Mouse (Mus musculus) C2C12 (cell line): ENCODE measurements around the gene S100a4.

Experiments
- CEBPB ChIP-seq: IDR thresholded peaks from one replicate; pipeline ENCODE4 v1.6.1; 2011; ENCODE audit warnings: low read depth, mild to moderate bottlenecking, control low read depth, moderate library complexity
- CTCF ChIP-seq: IDR thresholded peaks from one replicate; pipeline ENCODE4 v1.5.1; 2011; ENCODE audit not compliant: control insufficient read depth, insufficient read depth, insufficient read length
- FOSL1 ChIP-seq: IDR thresholded peaks from one replicate; pipeline ENCODE4 v1.8.0; 2011; ENCODE audit warnings: mild to moderate bottlenecking, low read length; ENCODE audit not compliant: poor library complexity, insufficient read depth, severe bottlenecking
- MAX ChIP-seq: IDR thresholded peaks from one replicate; pipeline ENCODE4 v1.6.1; 2011; ENCODE audit warnings: mild to moderate bottlenecking, control low read depth
- MYOD1 ChIP-seq: IDR thresholded peaks from one replicate; pipeline ENCODE4 v1.6.1; 2011; ENCODE audit warnings: low read depth; ENCODE audit not compliant: control insufficient read depth, insufficient read length
- MYOG ChIP-seq: IDR thresholded peaks from one replicate; pipeline ENCODE4 v1.6.1; 2011; ENCODE audit not compliant: control insufficient read depth, insufficient read length; ENCODE audit errors: extremely low read depth
- USF1 ChIP-seq: IDR thresholded peaks from one replicate; pipeline ENCODE4 v1.6.1; 2011; ENCODE audit warnings: low read depth, mild to moderate bottlenecking, control low read depth, moderate library complexity

- no peak for TF ChIP-seq CTCF
- TF ChIP-seq MYOG: no peak
- TF ChIP-seq MAX: no peak
- TF ChIP-seq USF1: no peak
- no peak for TF ChIP-seq CEBPB
- TF ChIP-seq MYOD1: no peak
- no peak for TF ChIP-seq FOSL1
Observed at GRCm38 (mm10) chr3:90612061-90612460, 8.5 kb downstream of the S100a4 start.
